Mouse (Mus musculus) CD8-positive naive resting alpha-beta T cell, adult 2 months (primary cell): ENCODE data around the gene C130074G19Rik.

Experiments
- DNase-seq, 2 experiments: peaks; one replicate each; pipeline ENCODE4 v3.0.0; 2022; ENCODE audit warnings: low read depth in 2 of 2, low spot score in 2 of 2

The C130074G19Rik gene

GRCm38 (mm10) chr1:184844326-184845066 is 38.5 kb downstream of the C130074G19Rik start:
- no peak for DNase-seq

- DNase-seq: no peak
These were observed 45.4 kb downstream of the C130074G19Rik start for GRCm38 (mm10) chr1:184837649-184838048.

- no peak for DNase-seq
These were observed 46.7 kb downstream of the C130074G19Rik start for GRCm38 (mm10) chr1:184836350-184836749.

GRCm38 (mm10) chr1:184833499-184833898 is 49.5 kb downstream of the C130074G19Rik start:
- no peak for DNase-seq

- no peak for DNase-seq
These were observed 50.8 kb downstream of the C130074G19Rik start for GRCm38 (mm10) chr1:184832211-184832610.

- DNase-seq: no peak
These were observed 53.1 kb downstream of the C130074G19Rik start for GRCm38 (mm10) chr1:184829897-184830296.

- DNase-seq: no peak
These were observed 55.8 kb downstream of the C130074G19Rik start for GRCm38 (mm10) chr1:184827175-184827701.

GRCm38 (mm10) chr1:184825093-184825492 is 57.9 kb downstream of the C130074G19Rik start:
- peak in 1 of 2 experiments; percentile 28 for DNase-seq

GRCm38 (mm10) chr1:184824439-184824851 is 58.6 kb downstream of the C130074G19Rik start:
- DNase-seq: peak; percentile 62 to 71

GRCm38 (mm10) chr1:184822678-184823077 is 60.3 kb downstream of the C130074G19Rik start:
- no peak for DNase-seq
